Mouse (Mus musculus): ENCODE results near the gene Mfsd11. TPM values are rescaled to one million over a fixed set of nuclear protein-coding genes. Genes with fewer than 3 reads are reported as not detected.

Gene Mfsd11
- total RNA-seq, 2 experiments from 2014 or later: 39.3 to 41.8 TPM

DNA sequence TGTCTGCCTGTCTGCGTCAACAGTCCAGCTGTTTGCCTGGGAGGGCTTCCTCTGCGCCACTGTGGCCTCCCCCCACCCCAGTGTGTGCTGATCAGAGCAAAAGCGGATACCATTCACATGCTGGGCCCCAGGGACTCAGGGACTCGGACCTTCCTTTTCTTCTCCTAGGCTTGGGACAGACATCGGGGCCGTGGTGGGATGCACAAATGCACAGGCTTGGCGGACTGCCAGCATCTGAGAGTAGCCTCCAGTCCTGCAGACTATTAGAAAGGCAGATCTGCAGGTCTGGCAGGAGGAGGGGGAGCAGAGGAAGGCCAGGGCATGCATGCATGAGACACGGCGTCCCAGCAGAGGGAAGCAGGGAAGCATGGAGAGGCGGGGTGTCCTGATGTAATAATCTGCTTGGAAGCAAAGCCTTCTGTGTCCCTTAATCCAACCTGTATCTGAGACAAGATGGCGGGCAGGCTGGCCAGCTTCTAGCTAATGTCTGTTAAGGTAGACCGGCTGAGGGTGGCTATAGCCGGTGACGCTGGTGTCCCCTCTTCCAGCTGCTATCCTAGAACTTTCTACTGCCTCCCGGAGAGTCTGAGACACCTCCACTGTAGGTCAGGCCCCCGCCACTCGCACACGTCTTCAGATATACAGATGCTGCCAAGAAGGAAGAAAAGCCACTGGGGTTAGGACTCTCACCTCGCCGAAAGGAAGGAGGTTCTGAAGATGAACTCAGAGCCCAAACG is 39.3 kb upstream of the Mfsd11 start:
- intact Hi-C loops (cut with DNase I): loop anchor here (5.0 kb wide), 1 partner anchor 226 kb away; the partner anchor contains the start of gene Aanat
- DNase-seq (ENCODE audit: extremely low spot score in 1 of 2, low spot score in 2 of 2): no peak
- no peak for TF ChIP-seq CTCF (IDR thresholded peaks at IDR 0.05)
- Histone ChIP-seq H3K4me3 (no peak overlapping the region), H3K27ac (no peak overlapping the region)

DNA sequence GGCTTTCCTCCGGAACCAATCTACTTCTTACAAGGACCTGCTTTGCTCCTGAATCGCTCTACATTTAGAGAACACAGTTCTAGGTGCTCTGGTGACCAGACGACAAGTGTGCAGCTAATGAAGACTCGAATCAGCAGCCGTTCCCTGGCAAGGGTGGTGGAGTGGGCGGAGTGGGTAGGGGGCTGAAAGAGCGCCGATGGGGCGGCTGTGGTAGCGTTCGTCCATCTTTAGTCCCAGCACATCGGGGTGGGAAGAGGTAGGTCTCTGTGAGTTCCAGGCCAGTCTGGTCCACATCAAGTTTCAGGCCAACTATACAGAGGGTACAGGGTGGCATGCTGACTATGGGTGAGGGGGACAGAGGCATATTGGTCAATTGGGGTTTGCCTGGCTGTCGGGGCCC is 38.6 kb upstream of the Mfsd11 start:
- intact Hi-C loops (cut with DNase I): loop anchor here (5.0 kb wide), 1 partner anchor 226 kb away; the partner anchor contains the start of gene Aanat
- no peak overlapping the region for H3K4me3 ChIP-seq
- peak overlapping the region; percentile 64 for H3K27ac ChIP-seq
- no peak for DNase-seq (ENCODE audit: extremely low spot score in 1 of 2, low spot score in 2 of 2)
- TF ChIP-seq CTCF (IDR thresholded peaks at IDR 0.05): no peak

DNA sequence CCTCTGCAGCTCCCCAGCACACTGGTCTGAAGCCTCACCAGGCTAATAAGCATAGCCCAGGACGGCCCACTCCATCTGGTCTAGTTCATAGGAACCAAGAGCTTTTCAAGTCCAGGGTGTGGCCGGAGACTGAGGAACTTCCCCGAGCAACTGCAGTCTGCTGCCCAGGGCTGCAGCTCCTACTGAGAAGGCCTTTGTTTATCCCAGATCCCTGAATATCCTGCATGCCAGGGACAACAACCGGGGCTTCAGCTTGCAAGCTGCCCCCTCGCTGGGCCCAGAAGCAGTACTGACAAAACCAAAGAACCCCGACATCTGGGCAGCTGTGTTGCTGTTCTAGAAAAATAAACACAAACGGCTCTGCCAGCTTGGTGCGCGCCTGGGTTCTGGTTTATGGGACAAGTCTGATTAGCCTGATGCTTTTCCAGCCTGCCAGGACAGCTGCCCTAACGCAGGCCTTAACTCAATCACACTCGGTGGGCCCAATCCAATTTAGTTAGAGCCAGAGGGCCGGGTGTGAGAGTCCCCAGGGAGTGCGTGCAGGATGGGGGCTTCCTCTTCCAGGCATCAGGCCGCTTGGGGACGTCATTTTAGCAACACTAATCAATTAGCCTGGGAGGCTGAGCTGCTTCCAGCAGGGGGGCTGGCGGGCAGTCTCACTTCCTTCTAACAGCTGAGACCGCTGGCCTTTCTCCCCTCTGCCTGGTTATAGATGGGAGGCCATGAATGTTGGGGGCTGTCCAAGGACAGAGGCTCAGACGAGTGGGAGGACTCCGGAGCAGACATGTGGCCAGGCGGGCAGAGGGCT is 38.0 kb upstream of the Mfsd11 start:
- no peak for TF ChIP-seq CTCF (IDR thresholded peaks at IDR 0.05)
- DNase-seq (ENCODE audit: extremely low spot score in 1 of 2, low spot score in 2 of 2): no peak
- intact Hi-C loops (cut with DNase I): loop anchor here (5.0 kb wide), 1 partner anchor 227 kb away; the partner anchor contains the start of gene Aanat
- Histone ChIP-seq H3K27ac (peak overlapping the region; percentile 64), H3K4me3 (no peak overlapping the region)

DNA sequence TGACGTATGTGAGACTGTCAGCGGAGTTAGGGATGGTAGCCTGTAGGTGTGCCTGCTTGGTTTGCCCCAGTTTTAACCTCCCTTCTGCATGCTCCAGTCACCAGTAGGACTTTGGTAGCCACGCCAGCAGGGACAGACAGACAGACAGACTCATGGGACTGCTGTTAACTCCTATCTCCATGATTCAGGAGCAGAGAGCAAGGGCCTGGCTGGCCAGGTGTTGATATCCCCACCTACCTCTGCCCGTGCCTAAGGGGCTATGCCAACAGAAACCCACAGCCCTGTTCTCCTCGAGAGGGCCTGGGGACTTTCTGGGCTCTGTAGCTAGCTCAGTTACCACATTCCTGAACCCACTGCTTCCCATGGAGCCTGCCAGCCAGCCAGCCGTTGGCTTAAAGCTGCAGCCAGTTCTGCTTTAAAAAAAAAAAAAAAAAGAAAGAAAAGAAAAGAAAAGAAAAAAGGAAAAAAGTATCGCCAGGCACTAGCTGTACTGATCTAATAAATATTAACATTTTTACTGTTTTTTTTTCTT is 37.3 kb upstream of the Mfsd11 start:
- no peak for TF ChIP-seq CTCF (IDR thresholded peaks at IDR 0.05)
- intact Hi-C loops (cut with DNase I): loop anchor here (5.0 kb wide), 1 partner anchor 228 kb away; the partner anchor contains the start of gene Aanat
- peak overlapping the region; percentile 64 for H3K27ac ChIP-seq

DNA sequence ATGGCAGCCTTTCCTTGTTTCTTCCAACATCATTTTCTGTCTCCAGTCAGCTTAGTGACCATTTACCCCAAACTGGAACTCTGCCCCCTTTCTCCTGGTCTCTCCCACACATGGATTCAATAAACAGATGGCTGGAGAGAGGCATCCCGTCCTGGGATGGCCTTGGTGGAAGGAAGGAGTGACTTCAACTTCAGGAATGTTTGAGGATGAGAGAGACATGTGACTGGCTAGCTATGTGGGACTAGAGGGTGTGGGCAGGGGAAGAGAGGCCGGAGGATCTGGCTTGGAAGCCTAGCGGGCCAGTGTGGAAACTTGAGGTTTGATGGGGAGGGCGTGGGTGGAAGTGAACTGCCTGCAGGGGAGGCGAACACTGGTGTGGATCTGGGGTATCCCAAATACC is 35.5 kb upstream of the Mfsd11 start:
- Histone ChIP-seq H3K4me3 (no peak overlapping the region), H3K27ac (no peak overlapping the region)
- TF ChIP-seq CTCF (IDR thresholded peaks at IDR 0.05): no peak
- no peak for DNase-seq (ENCODE audit: extremely low spot score in 1 of 2, low spot score in 2 of 2)
- intact Hi-C loops (cut with DNase I): no loop called here

More for the DNA sequence above, 37.3 kb upstream of the Mfsd11 start:
- H3K4me3 ChIP-seq: no peak overlapping the region
- no peak for DNase-seq (ENCODE audit: extremely low spot score in 1 of 2, low spot score in 2 of 2)

DNA sequence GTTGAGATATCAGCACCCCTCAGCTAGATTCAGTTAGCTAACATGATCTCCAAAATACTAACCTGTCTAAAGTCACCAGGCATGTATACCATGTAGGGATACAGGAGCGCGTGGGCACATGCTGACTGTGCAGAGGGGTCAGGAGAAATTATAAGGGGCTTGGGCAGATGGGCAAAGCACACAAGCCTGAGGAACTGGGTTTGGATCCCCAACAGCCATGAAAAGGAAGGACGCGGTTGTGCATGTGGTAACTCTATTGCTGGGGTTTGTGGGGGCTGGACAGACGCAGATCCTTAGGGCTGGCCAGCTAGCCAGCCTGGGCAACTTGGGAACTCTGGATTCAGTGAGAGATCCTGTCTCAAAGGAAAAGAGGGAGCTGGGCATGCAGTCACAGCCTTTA is 34.7 kb upstream of the Mfsd11 start:
- no peak for TF ChIP-seq CTCF (IDR thresholded peaks at IDR 0.05)
- Histone ChIP-seq H3K27ac (no peak overlapping the region), H3K4me3 (no peak overlapping the region)
- DNase-seq (ENCODE audit: extremely low spot score in 1 of 2, low spot score in 2 of 2): no peak
- intact Hi-C loops (cut with DNase I): no loop called here

DNA sequence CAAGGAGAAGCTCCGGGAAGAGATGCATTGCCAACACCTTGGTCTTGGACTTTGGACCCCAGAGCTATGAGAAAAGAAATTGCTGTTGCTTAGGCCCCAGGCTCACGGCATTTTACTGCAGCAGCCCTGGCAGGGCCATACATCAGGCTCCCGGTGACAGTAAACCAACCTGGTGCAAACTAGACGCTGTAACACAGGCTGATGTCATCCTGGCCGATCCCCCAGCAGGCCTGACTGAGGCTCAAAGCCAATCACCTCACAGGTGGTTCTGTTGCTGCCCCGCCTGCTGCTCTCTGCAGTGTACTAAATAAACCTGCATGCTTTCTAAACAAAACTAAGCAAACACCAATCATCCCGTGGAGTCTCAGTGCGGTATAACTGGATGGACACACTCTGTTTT is 33.5 kb upstream of the Mfsd11 start:
- Histone ChIP-seq H3K4me3 (no peak overlapping the region), H3K27ac (no peak overlapping the region)
- no peak for DNase-seq (ENCODE audit: extremely low spot score in 1 of 2, low spot score in 2 of 2)
- intact Hi-C loops (cut with DNase I): no loop called here
- TF ChIP-seq CTCF (IDR thresholded peaks at IDR 0.05): no peak

DNA sequence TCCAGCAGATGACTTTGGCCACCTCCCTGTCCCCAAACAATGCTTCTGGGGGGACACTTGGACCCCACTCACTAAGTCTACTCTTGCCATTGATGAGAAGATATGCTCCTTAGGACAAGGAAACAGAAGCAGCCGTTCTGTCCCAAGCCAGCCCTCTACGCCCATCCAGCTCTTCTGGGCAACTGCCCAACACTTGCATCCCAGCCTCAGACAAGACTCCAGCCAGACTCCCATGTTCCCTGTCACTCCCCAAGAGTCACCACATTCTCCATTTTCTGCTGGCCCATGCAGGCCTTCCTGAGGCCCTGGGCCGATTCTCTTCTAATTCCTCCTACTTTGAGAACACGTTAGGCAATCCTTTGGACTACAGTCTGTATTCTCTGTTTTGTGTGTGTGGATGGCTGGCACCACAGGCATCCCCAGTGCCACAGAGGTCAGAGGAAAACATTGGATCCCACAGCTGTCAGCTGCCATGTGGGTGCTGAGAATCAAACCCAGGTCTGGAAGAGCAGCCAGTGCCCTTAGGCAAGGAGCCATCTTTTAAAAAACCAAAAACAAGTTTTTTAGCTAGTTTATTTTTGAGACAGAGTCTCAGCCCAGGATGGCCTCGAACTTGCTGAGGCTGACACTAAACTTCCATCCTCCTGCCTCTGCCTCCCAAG is 32.2 kb upstream of the Mfsd11 start:
- intact Hi-C loops (cut with DNase I): no loop called here
- DNase-seq (ENCODE audit: extremely low spot score in 1 of 2, low spot score in 2 of 2): no peak

DNA sequence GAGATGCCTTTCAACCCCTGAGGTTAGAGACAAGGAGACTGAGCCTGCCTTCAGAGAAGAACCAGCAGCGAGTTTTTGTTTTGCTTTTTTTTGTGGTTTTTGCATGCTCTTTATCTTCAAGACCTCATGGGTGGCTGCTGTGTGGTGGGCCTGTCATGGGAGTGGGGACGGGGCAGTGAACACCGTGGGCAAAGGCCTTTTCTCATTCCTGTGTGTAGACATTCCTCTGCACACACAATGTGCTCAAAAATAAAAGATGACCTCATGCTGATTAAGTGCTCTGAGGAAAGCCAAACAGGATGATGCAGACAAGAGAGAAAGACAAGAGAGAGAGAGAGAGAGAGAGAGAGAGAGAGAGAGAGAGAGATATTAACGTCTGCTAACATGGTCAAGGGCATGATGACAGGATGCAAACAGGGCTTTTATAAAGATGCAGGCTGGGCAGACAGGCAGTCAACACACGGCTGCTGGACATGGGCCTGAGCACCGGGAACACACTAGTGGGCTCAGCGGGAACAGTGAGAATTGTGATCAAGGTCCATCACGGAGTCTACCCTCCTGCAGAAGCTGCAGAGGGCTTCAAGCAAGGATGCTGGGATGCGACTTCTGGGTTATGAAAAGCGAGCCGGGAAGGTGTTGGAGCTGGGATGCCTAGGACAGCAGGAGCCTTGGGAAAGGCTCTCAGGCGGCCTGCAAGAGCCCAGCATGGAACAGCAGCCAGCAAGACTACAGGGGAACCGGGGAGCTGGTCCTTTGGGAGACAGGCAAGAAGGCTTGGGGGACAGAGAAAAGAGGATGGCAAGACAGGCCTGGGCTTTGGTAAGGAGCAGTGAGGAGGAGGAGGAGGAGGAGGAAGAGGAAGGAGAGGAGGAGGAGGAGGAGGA is 30.9 kb upstream of the Mfsd11 start:
- H3K27ac ChIP-seq: no peak overlapping the region
- intact Hi-C loops (cut with DNase I): no loop called here
- TF ChIP-seq CTCF (IDR thresholded peaks at IDR 0.05): no peak
- no peak overlapping the region for H3K4me3 ChIP-seq
- no peak for DNase-seq (ENCODE audit: extremely low spot score in 1 of 2, low spot score in 2 of 2)

More for the DNA sequence above, 32.2 kb upstream of the Mfsd11 start:
- no peak for TF ChIP-seq CTCF (IDR thresholded peaks at IDR 0.05)
- Histone ChIP-seq H3K27ac (no peak overlapping the region), H3K4me3 (no peak overlapping the region)

DNA sequence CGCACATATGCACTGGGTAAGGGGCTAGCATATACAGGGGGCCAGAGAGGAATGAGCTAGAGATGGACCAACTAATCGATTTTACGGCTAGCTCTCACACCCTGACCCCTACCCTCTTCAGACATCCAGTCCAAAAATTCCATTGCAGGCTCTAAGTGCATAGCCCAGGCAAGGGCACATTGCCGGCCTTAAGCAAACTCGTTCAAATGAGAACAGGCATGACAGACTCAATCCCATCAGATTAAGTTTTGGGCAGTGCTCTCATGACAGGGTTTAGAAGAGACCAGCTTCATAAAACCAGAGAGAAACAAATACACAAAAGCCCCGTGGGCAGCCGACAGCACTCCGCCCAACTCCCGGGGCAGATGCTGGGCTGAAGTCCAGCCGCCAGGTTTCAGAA is 30.0 kb upstream of the Mfsd11 start:
- intact Hi-C loops (cut with DNase I): no loop called here
- Histone ChIP-seq H3K4me3 (no peak overlapping the region), H3K27ac (no peak overlapping the region)
- no peak for TF ChIP-seq CTCF (IDR thresholded peaks at IDR 0.05)
- no peak for DNase-seq (ENCODE audit: extremely low spot score in 1 of 2, low spot score in 2 of 2)

DNA sequence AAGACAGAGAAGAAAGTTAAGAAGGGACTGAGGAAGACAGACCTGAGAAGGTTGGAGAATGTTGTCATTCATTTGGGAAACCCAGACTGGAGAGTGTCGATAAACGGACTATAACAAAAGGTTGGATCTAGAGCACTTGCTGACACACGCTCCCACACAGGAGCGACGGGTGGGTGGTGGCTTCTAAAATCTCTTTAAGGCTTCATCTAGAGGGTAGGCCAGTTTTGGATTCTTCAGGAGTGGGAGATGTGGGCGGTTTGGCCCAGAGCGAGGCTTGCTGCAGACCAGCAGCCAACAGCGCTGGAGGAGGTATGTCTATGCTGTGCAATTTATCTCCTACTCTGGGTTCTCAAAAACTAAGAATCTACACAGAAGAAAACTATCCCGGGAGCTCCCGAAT is 29.6 kb upstream of the Mfsd11 start:
- Histone ChIP-seq H3K4me3 (no peak overlapping the region), H3K27ac (no peak overlapping the region)
- TF ChIP-seq CTCF (IDR thresholded peaks at IDR 0.05): no peak
- DNase-seq (ENCODE audit: extremely low spot score in 1 of 2, low spot score in 2 of 2): no peak
- intact Hi-C loops (cut with DNase I): no loop called here

Data from left cerebral cortex, adult 2 months (tissue).